Mouse (Mus musculus) gastrocnemius, postnatal 36 days (tissue): ENCODE measurements around the gene Man2a1. TPM values are rescaled to one million over a fixed set of nuclear protein-coding genes. Genes with fewer than 3 reads are reported as not detected.

Experiments used
- DNase-seq, 2 experiments: peaks; one replicate each; pipeline ENCODE4 v3.0.0; 2022
- intact Hi-C: fragments of 180-260 bp; cut with DNase I; formaldehyde crosslinking; loops from one replicate; pipeline ENCODE4 v1.15.1; 2025
- total RNA-seq, 2 experiments: library from RNA; stranded (reverse); gene quantifications; 2 replicates each; pipeline ENCODE4 v1.2.3; 2021

Man2a1 gene
- total RNA-seq, 2 experiments from 2014 or later = 6.9 to 7.6 TPM

GRCm38 (mm10) chr17:64681927-64682326, 81.4 kb downstream of the Man2a1 start:
- DNase-seq = no peak
- intact Hi-C loops = loop anchor here (5.0 kb wide), 2 partner anchors 35 to 80 kb away; partner anchors contain the start of gene Man2a1

DNA sequence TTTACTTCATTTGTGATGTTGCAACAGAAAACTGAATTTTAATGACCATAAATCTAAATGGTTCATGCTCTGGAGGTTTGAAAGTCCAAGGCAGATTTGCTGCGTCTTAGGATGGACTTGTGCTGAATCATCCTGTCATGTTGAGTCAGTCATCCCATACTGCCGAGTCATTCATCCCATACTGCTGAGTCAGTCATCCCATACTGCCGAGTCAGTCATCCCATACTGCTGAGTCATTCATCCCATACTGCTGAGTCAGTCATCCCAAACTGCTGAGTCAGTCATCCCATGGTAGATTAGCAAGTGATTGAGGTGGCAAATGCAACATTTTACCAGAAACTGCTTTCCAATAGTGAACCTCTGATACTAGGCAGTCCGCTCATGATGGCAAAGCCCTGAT, 83.6 kb downstream of the Man2a1 start:
- intact Hi-C loops = loop anchor here (5.0 kb wide), 2 partner anchors 33 to 82 kb away; partner anchors contain the start of gene Man2a1
- no peak for DNase-seq

- intact Hi-C loops = no loop called here
- DNase-seq = peak; percentile 64 to 75
These were observed 84.8 kb downstream of the Man2a1 start for GRCm38 (mm10) chr17:64685216-64685903.

DNA sequence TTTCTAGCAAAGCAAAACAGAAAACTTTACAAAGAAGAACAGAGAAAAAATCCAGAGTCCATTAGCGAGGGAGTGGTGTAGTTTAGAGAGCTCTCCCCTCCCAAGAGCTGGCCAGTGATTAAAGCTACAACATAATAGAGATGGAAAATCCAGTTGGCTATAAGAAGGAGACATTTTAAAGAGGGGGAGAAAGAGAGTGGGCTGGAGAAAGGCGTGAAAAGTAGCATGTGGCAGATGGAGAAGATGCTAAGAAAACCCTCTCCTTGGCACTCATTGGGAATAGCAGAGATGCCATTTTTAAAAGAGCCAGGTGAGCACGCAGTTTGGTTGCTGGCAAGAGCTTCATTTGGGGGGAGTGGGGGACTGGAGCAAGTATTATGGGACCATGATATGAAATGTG, 89.1 kb downstream of the Man2a1 start:
- intact Hi-C loops = no loop called here
- no peak for DNase-seq

GRCm38 (mm10) chr17:64697277-64697831, 96.8 kb downstream of the Man2a1 start:
- no peak for DNase-seq
- intact Hi-C loops = no loop called here

DNA sequence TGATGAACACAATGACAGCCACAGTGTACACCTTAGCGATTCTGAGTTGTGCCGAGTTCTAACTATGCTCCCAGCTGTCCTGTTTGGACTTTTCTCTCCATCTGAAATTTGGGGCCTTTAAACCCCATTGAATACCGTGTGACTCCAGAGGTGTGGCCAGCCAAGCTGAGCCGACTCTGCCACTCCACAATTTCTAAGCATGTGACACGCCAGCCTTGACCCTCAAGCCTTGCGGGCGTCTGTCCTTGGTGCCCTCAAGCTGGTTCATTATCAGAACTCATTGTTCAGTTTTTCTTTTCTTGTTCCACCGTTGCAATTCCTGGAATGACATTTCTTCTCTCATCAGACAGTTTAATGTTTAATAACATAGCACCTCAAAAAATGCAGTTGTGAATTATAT, 98.0 kb downstream of the Man2a1 start:
- intact Hi-C loops = no loop called here
- no peak for DNase-seq

GRCm38 (mm10) chr17:64703649-64704230, 103.2 kb downstream of the Man2a1 start:
- no peak for DNase-seq
- intact Hi-C loops = no loop called here

- DNase-seq = no peak
- intact Hi-C loops = no loop called here
These were observed 107.0 kb downstream of the Man2a1 start for GRCm38 (mm10) chr17:64707529-64707928.

DNA sequence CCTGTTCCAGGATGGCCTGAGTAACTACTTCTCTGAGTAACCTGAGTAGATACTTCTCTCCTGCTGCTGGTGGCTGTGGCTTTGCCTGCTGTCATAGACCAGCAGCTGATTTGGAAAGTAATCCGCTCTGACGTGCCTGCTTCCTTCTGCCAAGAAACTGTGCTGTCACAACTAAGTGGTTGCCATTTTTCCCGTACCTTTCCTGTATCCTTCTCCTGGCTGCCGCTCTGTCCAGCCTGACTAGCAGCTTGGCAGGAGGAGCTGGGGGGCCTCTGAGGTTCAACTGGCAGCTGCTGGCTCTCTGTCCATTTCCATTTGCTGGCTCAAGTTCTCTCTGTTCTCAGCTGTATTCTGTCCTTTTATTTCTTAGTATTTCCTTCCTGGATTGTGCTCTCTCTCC, 115.8 kb downstream of the Man2a1 start:
- intact Hi-C loops = loop anchor here (5.0 to 10.0 kb wide), 2 partner anchors 34 to 112 kb away; partner anchors contain the start of gene Man2a1
- DNase-seq = peak; percentile 54 to 62

DNA sequence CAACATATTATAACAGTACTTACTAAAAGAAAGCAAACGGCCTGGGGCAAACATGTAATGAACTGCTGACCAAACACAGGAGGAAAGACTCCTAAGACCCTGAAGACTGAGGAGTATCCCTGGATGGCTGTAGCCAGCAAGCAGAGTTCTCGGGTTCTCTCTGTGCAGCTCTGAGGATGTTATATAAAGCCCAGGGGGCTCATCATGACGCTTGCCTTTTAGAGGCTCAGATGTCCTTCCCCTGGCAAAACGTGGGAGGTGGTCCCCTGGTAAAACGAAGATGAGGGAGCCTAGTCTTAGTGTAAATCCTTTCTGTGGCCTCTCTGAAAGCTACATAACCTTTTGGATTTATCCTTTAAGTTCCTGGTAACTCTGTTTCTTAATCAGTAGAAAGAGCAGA, 119.2 kb downstream of the Man2a1 start:
- no peak for DNase-seq
- intact Hi-C loops = loop anchor here (5.0 to 10.0 kb wide), 2 partner anchors 37 to 115 kb away; partner anchors contain the start of gene Man2a1

DNA sequence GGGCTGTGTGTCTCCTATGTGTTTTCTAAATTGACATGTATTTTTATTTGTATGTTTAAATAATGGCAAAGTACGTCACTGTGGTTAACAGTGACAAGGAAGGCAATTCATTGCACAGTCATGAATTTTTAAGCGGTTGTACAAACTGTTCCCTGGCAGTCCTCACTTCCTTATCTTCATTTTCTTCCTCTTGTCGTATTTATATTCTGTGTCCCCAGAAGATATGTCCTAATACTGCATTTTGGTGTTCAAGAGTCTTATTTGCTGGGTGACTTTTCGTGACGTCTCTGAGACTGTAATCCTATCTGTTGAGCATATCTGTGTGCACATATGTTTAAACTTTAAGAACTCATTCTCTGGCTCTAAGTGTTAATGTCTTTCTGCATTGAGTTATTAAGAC, 120.6 kb downstream of the Man2a1 start:
- intact Hi-C loops = no loop called here
- DNase-seq = no peak

GRCm38 (mm10) chr17:64723162-64723561, 122.6 kb downstream of the Man2a1 start:
- intact Hi-C loops = no loop called here
- no peak for DNase-seq

- no peak for DNase-seq
- intact Hi-C loops = no loop called here
These were observed 124.7 kb downstream of the Man2a1 start for GRCm38 (mm10) chr17:64725214-64725613.

DNA sequence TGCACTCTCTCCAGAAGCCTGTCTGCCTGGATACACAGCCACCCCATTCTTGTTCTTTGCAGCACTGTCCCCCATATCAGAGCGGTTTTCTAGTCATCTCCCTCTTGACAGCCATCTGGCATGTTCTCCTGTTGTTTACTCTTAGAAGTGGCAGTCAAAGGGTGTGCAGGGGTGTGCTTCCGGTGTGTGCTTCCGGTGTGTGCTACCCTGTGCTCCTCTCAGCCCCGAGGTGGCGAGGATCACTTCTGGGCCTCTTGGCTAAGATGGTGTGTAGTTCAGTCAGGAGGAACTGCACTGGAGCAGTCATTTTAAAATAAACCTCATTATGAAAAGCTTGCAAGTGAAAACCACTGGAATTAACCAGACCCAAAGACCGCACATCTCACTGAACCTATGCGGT, 125.5 kb downstream of the Man2a1 start:
- intact Hi-C loops = no loop called here
- no peak for DNase-seq

GRCm38 (mm10) chr17:64735492-64735891, 135.0 kb downstream of the Man2a1 start:
- DNase-seq = no peak
- intact Hi-C loops = no loop called here

- no peak for DNase-seq
- intact Hi-C loops = no loop called here
These were observed 137.4 kb downstream of the Man2a1 start for GRCm38 (mm10) chr17:64737918-64738317.

DNA sequence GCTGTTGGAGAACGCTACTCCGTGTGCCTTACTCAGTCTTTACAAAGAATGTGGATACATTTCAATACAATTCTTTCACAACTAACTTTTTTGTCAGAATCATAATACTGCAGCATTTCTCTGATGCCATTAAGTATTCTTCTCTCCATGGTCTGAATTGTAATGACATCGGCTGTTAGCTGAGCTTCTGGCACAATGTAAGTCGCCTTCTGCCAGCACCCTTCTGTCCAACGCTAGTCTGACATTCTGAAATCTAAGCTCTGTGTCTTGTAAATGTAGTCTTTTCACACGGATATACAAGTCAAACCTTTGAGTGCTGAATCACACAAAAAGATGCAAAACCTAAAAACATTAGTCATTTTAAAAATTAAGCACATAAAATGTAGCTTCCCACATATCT, 138.6 kb downstream of the Man2a1 start:
- intact Hi-C loops = no loop called here
- DNase-seq = no peak

DNA sequence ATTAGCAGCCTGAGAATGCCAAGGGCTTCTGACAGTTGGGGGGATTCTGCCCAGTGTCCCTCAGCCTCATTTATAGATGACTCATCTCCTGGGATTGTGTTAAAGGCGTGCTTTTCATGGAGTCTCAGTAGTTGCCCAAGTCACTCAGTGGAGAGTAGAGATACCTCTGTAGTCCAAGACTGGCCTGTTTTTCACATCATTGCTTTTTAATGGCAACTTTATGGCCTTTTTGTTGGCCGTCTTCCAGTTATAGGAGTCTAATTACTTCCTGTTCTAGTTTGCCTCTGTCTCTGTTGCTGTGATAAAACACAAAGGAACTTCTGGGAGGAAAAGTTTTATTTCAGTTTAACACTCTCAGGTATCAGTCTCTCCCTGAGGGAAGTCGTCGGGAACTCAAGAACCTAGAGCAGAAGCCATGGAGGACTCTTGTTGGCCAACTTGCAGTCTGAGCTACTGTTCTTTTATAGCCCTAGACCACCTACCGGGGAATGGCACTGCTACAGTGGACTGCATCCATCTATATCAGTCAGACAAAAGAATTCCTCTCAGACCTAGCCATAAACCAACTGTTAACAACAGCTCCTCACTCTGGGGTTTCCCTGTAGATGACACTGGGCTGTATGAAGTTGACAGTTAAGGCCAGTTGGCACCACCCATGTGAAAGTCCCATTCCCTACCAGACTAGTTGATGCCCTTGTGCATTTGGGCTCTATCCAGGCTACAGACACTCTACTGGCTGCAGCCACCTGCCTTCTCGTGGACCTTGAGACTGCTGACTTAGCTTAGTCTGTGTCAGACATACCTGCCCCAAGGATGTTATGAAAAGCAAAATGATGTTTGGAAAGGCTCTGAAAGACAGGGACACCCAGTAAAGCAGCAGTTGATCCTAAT, 142.4 kb downstream of the Man2a1 start:
- no peak for DNase-seq
- intact Hi-C loops = no loop called here

DNA sequence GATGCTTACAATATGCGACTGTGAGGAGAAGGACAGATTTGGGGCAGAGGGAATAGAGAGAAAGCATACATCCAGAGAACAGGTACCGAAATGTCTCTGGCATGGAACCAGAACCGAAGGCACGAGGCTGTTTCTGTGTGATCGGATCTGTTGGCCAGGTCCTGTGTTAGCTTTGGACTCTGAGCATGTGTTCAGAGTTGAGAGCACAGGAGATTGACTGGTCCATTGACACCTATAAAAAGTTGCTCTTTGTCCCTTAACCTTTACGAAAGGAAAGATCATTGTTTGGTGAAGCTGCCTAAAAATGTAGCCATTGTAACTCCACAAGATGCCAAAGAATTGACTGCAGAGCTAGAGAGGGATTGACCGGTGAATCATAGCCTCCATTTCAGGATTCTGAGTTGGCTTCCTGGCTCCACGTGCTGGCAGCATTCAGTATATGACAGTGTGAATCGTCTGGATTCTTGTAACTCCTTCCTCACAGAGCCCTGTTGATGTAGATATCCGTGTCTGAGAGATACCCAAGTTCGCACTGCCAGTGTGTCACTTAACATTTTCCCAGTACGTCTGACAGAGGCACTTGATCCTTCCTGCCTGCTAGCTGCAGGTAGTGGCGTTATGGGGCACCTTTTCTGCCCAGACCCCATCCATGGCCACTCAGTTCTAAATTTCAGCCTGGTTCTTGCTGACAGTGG, 143.2 kb downstream of the Man2a1 start:
- intact Hi-C loops = no loop called here
- DNase-seq = no peak

- intact Hi-C loops = no loop called here
- DNase-seq = no peak
These were observed 146.2 kb downstream of the Man2a1 start for GRCm38 (mm10) chr17:64746637-64747225.
